Mouse (Mus musculus) natural killer cell, adult 2 months (primary cell): ENCODE data around the gene Ptar1.
"Not testable (repeated sequence)": the region's sequence is repeated elsewhere in the genome, so short reads cannot be mapped to it uniquely, and the experiment has no call there.

Experiments used
- DNase-seq, 2 experiments: peaks; one replicate each; pipeline ENCODE4 v3.0.0; 2022; ENCODE audit warnings: low spot score in 2 of 2

Ptar1 gene

DNA sequence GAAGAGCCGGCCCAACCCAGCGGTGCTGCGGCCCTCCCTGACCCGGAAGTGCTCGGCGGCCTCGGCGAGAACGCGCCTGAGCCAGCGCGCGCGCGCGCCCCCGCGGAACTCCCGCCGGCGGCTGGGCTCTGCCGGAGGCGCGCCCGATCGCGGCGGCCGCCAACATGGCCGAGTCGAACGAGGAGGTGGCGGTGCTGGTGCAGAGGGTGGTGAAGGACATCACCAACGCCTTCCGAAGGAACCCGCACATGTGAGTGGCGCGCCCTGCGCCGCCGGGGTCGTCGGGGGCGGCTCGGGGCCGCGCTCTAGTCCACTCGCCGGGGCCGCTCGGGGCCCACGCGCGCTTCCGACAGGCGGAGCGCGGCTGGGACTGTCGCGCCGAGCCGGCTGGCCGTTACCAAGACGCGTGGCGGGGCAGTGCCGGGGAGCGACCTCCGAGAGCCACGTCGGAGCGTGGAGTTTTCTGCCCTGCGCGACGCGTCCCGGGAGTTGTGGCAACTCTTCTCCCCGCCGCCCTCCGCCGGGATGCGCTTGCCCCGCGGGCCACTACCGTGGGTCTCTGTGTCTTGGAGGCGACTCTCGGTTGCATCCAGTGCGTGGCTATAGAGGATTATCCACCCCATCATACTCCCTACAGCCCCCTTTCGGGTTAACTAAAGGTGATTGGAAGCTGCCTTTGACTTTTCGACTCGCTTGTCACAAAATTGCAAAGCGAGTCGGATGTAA lies at the start of gene Ptar1:
Ptar1 (plus strand) TSS at position 134 of the 726 bp plus-strand sequence.
- peak; percentile 80 to 87 for DNase-seq

DNA sequence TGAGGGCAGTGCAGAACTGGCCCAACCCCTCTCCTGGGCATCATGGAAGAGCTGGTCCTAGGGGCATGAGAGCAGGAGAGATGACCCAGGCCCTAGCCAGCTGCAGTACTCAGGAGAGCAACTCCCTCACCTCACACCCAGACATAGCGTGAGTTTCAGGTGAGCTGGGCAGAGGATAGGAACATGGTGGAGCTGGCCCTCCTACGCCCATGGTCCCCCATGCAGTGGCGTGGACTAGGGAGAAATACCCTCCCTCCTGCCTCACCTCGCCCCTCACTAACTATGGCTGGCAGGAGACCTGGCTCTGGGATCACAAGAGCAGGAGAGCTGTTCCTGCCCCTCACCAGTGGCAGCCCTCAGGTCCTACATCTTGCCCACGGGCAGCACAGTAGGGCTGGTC lies 43.4 kb upstream of the Ptar1 start:
- no peak for DNase-seq

- no peak for DNase-seq
Observed at GRCm38 (mm10) chr19:23645347-23645746, 41.9 kb upstream of the Ptar1 start.

DNA sequence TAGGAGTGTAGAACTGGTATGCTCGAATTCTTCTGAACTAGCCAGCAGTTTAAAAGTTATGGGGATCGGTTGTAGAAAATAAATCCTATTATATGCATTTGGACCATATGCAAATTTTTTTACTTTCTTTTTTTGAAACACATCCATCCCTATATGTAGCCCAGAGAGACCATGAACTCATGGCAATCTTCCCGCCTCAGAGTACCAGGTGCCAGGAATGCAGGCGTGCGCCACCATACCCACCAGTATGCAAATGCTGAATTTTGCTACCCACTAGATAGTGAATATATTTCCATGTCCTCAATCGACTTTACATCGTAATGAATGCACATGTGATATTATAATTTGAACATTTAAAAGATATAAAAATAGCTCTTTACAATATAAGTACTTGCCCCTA lies 39.9 kb upstream of the Ptar1 start:
- DNase-seq: no peak

DNA sequence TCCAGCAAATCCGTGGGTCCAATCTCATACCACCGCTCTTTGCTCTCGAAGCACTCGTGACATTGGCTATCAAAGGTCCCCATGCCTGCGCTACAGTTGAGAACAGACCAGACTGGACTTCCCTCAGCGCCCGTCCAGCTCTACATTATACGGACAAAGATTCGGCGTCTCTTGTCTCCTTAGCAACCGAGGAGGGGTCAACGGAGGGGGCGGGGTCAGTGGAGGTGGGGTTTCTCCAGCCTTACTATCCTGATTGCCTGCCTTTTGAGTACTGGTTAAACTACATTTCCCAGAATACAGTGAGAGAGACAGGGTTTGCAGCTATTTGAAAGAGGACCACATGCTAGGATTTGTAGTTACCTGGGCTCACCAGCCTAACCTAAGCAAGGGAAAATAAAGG lies 34.6 kb upstream of the Ptar1 start, which contains the start of gene 1700028P14Rik:
1700028P14Rik (minus strand) TSS at position 169 of the 400 bp plus-strand sequence.
- DNase-seq: no peak

- no peak for DNase-seq
Observed at GRCm38 (mm10) chr19:23653154-23653553, 34.1 kb upstream of the Ptar1 start.

DNA sequence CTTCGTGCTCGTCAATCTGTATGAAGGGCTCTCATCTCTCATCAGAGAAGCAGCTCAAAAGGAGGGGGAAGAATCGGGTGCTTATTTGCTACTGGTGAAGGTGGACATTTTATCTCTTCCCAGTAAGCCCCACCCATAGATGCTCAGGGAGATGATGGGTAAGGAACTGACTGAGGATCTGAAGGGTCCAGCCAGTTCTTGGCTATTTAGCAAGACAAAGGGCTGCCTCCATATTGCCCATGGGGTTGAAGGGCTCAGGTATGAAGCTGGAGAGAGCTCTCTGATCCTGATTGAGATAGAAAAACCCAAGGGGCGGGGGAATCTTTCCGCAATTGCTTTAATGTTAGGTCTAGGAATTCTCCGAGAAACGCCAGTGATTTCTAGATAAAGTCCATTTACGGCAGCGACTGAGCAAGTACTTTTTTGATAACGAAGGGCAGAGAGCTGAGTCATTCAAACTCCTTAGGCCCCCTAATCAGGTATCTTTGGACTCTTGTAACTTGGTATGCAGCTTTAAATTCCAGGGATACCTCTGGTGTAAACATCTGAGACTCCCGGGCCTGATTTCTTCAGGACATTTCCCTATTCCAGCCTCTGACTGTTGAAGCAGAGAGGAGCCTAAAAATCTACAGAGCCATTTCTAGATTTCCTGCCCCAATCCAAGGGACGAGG lies 29.8 kb upstream of the Ptar1 start:
- DNase-seq: no peak

DNA sequence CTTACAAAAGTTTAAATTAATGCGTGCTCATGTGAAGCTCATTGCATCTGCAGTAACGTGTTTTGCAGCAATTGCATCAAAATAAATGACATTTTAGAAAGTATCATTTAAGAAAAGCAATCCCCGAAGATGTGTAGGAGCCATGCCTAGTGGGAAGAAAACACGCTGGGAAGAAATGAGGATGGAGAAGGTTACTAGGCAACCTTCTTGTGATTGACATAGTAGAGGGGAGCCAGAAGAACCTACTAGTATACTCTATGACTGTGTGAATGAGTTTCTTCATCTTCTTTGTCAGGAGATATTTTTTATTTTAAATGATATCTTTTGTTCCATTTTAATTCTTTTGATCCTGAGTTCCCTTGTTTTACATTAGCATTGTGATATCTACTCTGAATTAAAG lies 28.9 kb upstream of the Ptar1 start:
- DNase-seq: no peak

- DNase-seq: no peak
Observed at GRCm38 (mm10) chr19:23664083-23664482, 23.1 kb upstream of the Ptar1 start.

- no peak for DNase-seq
Observed at GRCm38 (mm10) chr19:23668142-23668655, 19.0 kb upstream of the Ptar1 start.

GRCm38 (mm10) chr19:23673021-23673420 lies 14.2 kb upstream of the Ptar1 start:
- no peak for DNase-seq

DNA sequence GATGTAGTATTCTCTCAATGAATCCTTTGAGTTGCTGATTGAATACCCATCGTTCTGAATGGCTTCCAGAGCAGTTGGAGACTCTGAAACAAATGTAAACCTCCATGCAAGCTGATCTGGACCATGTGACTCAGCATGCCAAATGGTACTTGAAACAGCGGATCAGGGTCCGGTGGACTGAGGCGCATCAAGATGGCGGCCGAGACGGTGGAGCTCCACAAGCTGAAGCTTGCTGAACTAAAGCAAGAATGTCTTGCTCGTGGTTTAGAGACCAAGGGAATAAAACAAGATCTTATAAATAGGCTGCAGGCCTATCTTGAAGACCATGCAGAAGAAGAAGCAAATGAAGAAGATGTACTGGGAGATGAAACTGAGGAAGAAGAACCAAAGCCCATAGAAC lies 11.6 kb upstream of the Ptar1 start:
- not testable (repeated sequence) for DNase-seq

DNA sequence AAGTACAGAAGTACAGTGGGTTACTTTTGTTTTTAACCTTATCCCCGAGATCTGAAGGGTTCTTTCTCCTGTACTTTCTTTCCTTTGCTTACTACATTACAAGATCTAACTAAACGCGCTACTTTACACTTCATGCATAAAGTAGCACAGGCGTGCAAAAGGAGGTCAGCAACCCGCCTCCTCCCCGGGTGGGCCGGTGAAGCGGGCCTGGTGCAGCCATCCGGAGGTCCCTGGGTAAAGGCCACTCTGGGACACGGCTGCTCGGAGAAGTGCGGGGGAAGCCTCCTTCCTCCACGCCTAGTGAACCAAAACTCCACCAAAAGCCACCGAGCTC lies 300 bp upstream of the Ptar1 start:
- no peak for DNase-seq

DNA sequence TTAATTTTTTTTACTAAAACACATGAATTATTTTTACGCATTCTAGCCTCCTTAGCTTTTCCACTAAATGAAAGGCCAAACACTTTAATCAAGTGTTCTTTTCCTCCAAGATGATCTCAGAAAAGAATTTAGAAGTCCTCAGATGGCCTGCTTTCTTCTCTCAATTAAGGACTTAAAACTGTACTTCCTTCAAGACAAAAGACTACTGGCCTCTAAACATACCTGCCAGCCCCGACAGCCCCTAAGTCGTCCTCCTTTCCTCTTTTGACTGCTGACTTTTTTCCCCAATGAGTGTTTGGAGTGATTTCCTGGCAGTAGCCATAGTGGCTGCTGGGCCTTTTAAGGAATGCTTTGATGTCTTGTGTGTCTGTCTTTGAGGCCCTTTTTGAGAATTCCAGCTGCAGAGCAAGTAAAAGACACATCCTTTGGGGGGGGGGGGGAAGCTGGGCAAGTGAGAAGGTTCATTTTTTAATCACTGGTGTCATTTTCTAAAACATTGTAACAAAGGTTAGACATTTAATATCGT lies 1.3 kb downstream of the Ptar1 start:
- no peak for DNase-seq

GRCm38 (mm10) chr19:23694344-23694743 lies 7.1 kb downstream of the Ptar1 start:
- DNase-seq: no peak

DNA sequence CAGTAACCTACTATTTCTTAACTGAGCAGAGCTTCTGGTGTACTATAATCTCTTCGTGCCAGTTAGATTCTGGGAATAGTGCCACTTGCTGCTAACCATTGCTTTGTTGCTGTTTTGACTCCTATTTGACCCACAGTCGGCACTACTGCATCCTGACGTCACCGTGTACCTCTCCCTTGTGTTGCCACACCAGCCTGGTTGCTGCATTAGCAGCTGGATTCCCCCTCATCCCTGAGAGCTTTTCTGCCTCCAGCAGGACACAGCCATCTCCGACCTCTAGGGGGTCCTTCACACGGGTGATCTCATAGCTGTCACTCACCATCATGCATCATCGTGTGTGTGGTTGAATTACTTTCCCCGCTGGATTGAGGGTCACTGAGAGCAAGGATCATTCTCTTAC lies 10.6 kb downstream of the Ptar1 start:
- no peak for DNase-seq

DNA sequence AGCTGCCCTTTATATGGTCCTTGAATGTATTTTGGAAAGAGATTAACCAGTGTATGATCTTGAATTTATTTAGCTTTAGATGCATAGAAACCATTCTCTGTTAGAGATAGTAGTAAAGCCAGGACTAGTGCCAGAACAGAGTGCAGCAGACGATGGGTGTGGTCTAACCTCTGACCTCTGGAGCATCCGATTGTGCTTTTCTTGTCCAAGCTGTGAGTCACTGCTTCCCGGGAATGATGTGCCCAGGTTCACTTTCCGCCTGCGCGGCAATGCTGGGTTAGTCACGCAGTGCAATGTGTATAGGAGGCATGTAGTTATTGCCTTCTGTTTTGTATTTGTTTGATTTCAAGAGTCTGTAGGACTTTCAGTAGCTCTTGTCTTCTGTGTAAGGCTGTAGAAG lies 11.1 kb downstream of the Ptar1 start:
- no peak for DNase-seq

- DNase-seq: no peak
Observed at GRCm38 (mm10) chr19:23699131-23699530, 11.9 kb downstream of the Ptar1 start.

- no peak for DNase-seq
Observed at GRCm38 (mm10) chr19:23702896-23703295, 15.7 kb downstream of the Ptar1 start.

GRCm38 (mm10) chr19:23705383-23705782 lies 18.2 kb downstream of the Ptar1 start:
- DNase-seq: no peak

GRCm38 (mm10) chr19:23746506-23746905 lies 59.3 kb downstream of the Ptar1 start:
- DNase-seq: no peak

DNA sequence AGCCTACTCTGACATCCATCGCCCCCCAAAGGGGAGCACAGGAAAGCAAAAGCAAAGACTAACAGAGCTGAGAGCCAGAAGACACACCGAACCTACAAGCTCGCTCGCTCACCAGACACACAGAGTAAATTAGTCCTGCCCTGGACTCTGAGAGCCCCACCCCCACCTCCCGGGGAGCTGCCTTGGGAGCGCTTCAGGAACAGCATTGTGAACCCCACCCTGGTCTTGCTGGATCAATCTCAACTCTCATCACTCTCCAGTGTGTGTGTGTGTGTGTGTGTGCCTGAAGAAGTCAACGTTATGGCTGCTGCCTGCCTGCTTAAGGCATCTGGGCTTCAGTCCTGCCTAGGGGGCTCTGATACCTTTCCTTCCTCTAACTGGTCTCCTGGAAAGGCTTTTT lies 69.8 kb downstream of the Ptar1 start:
- no peak for DNase-seq

GRCm38 (mm10) chr19:23757961-23758553 lies 70.8 kb downstream of the Ptar1 start:
- DNase-seq: peak; percentile 60 to 81
